In the genomic region with DNA sequence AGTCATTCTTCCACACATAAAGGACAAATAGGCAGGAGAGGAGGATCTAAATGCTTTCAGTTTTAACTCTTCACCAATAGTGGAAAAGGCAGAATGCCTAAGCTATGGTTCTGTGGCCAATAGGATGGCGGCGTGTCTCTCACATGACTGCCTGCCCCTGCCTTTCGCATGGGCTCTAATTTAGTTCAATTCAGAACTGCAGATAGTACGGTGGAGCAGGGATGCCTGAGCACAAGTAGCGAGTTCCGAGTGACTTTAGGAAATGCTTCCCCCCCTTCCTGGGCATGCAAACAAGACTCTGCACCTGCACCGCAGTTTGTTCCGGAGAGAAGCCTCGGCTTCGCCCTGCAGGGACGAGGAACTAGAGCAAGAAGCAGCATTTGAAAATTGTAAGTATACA, we compare ENCODE assay signal across 8 mouse cellular contexts.
DNase-seq lines count a peak whose midpoint lies in the region; ATAC-seq lines count a peak whose summit lies in the region.

No protein-coding gene starts in this region.

- H3K4me2 ChIP-seq in hindbrain, embryonic 14.5 days (replicated peaks) = peak overlapping the region; percentile 54

- no peaks in the 10 kb centered on the region for H3K27me3 ChIP-seq in hindbrain, embryonic 14.5 days (ENCODE audit: control insufficient read depth, insufficient read depth, low read length)

- H3K36me3 ChIP-seq in hindbrain, embryonic 14.5 days (replicated peaks; ENCODE audit: control insufficient read depth, insufficient read depth) = no peaks in the 10 kb centered on the region

- ATAC-seq in activated CD4-positive, CD25-positive, alpha-beta regulatory T cell, adult 4 months = peak; percentile 95
- ATAC-seq in hindbrain, embryonic 14.5 days (ENCODE audit: low FRiP score) = peak; percentile 97

- H3K9me3 ChIP-seq in hindbrain, embryonic 14.5 days (ENCODE audit: control insufficient read depth, low read length) = no peaks in the 10 kb centered on the region

- peak overlapping the region; percentile 96 for H3K27ac ChIP-seq in hindbrain, embryonic 14.5 days

- peak overlapping the region; percentile 84 for H3K9ac ChIP-seq in hindbrain, embryonic 14.5 days

- peaks cover 15% of the 10 kb centered on the region for H3K4me1 ChIP-seq in hindbrain, embryonic 14.5 days (replicated peaks; ENCODE audit: control insufficient read depth, insufficient read depth, low read length)

- 0% methylated on average over 11 of the region's 11 CpGs for WGBS in hindbrain, embryonic 14.5 days

- DNase-seq in cerebellum, postnatal 4 days (ENCODE audit: low spot score in 2 of 2) = peak; percentile 49 to 71
- DNase-seq in frontal cortex, postnatal 36 days (ENCODE audit: low spot score in 2 of 2) = peak; percentile 90 to 95
- peak; percentile 90 for DNase-seq in hindbrain, embryonic 14.5 days (ENCODE audit: low spot score)
- DNase-seq in layer of hippocampus, postnatal 25 days (ENCODE audit: extremely low spot score in 1 of 2, low spot score in 1 of 2) = peak; percentile 73 to 77
- peak; percentile 83 for DNase-seq in lung, postnatal 14 days
- DNase-seq in ovary, postnatal 36 days (ENCODE audit: low spot score) = peak; percentile 76
- peak; percentile 93 for DNase-seq in thymus, postnatal 14 days

- peak overlapping the region; percentile 67 for H3K4me3 ChIP-seq in hindbrain, embryonic 14.5 days (replicated peaks; ENCODE audit: low read length)

Comparison
In these comparisons a context has a peak if more than half of its experiments do, and no peak if none do; other contexts are left out.
1. Peak in every context shown above with its lines: DNase-seq, ATAC-seq, H3K4me3 ChIP-seq and H3K27ac ChIP-seq.